Mouse (Mus musculus): ENCODE results near the gene Chn2.

- TF ChIP-seq POLR2A (IDR thresholded peaks at IDR 0.05; ENCODE audit: low read depth, low read length): no peak
- no peak for TF ChIP-seq CTCF (conservative IDR thresholded peaks at IDR 0.05; ENCODE audit: insufficient read depth, insufficient read length, low read depth, low read length)
Observed at GRCm38 (mm10) chr6:54236441-54236840, 197.1 kb downstream of the Chn2 start.

Measured in kidney, adult 2 months (tissue).